In the genomic region with DNA sequence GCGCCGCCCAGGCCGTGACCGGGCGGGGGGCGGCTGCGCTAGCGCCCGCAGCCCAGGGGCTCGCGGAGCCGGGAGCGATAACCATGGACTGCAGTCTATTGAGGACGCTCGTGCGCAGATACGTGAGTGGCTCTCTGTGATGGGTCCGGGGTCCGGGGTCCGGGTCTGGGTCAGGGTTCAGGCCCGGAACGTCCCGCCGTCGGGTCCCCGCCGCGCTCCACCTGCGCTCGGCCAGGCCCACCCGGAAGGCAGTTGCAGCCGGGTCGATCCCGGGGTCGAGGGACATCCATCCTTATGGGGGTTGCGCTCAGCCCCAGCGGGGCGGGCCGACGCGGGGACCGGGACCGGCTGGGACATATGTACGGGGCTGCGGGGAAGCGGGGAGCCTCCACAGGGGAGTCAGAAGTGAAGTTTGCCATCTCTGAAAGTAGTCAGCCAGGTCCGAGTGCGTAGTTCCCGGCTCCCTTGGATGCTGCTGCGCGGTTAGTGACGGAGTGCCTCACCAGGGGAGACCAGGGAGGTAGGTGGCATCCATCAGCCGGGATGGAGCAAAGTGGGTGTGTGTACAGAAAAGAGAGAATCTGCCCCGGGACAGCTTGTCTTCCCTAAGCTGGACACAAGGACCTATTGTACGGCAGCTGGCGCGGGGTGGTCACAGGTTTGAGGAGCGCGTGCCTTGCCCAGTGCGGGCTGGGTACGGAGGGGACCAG, we compare ENCODE assay signal across 7 mouse cellular contexts. TPM values are rescaled to one million over a fixed set of nuclear protein-coding genes. Genes with fewer than 3 reads are reported as not detected.
A peak's percentile ranks its signal among the peaks of the same experiment; 100 is the strongest.
DNase-seq lines count a peak whose midpoint lies in the region; ATAC-seq and TF ChIP-seq lines count a peak whose summit lies in the region.

No protein-coding gene starts in this region.

- H3K27me3 ChIP-seq in E14TG2a.4 (ENCODE audit: insufficient read depth, low read length) = peaks cover 45% of the 10 kb centered on the region
- H3K27me3 ChIP-seq in heart, embryonic 10.5 days (ENCODE audit: insufficient read depth, poor library complexity, severe bottlenecking) = 0 out of 2 replicates have a peak, but pooled peaks cover 4% of the 10 kb centered on the region
- no peaks in the 10 kb centered on the region for H3K27me3 ChIP-seq in stomach, embryonic 15.5 days (replicated peaks)

- H3K4me3 ChIP-seq in E14TG2a.4 (replicated peaks; ENCODE audit: low read length) = peak overlapping the region; percentile 87
- H3K4me3 ChIP-seq in heart, embryonic 10.5 days = peak overlapping the region; percentile 90
- H3K4me3 ChIP-seq in stomach, embryonic 15.5 days (replicated peaks) = peak overlapping the region; percentile 83

- H3K9ac ChIP-seq in stomach, embryonic 15.5 days = peak overlapping the region; percentile 91

- peak; percentile 4; the same call in 1 of the 2 replicates for ATAC-seq in megakaryocyte, adult 5-6 weeks (ENCODE audit: poor library complexity, severe bottlenecking)
- ATAC-seq in stomach, embryonic 15.5 days (ENCODE audit: insufficient read depth, low FRiP score, low read depth) = peak; percentile 38

- peaks cover 54% of the 10 kb centered on the region for H3K4me1 ChIP-seq in E14TG2a.4 (replicated peaks; ENCODE audit: low read depth, low read length)
- peaks cover 64% of the 10 kb centered on the region for H3K4me1 ChIP-seq in heart, embryonic 10.5 days
- H3K4me1 ChIP-seq in stomach, embryonic 15.5 days = peaks cover 11% of the 10 kb centered on the region; the same call in 1 of the 2 replicates

- under 1% methylated on average over 60 of the region's 61 CpGs for WGBS in heart, embryonic 10.5 days
- WGBS in stomach, embryonic 15.5 days = 1% methylated on average over 53 of the region's 61 CpGs

- H3K36me3 ChIP-seq in E14TG2a.4 (ENCODE audit: insufficient read depth, low read length) = peaks cover 12% of the 10 kb centered on the region; the same call in 1 of the 2 replicates
- H3K36me3 ChIP-seq in heart, embryonic 10.5 days = 0 out of 2 replicates have a peak, but pooled peaks cover 4% of the 10 kb centered on the region
- H3K36me3 ChIP-seq in stomach, embryonic 15.5 days = no peaks in the 10 kb centered on the region

- no peaks in the 10 kb centered on the region for H3K9me3 ChIP-seq in E14TG2a.4 (ENCODE audit: low read length)
- no peaks in the 10 kb centered on the region for H3K9me3 ChIP-seq in heart, embryonic 10.5 days
- no peaks in the 10 kb centered on the region for H3K9me3 ChIP-seq in stomach, embryonic 15.5 days

- H3K27ac ChIP-seq in heart, embryonic 10.5 days = peak overlapping the region; percentile 92
- H3K27ac ChIP-seq in stomach, embryonic 15.5 days = peak overlapping the region; percentile 71

- TF ChIP-seq CTCF in E14TG2a.4 (conservative IDR thresholded peaks at IDR 0.05; ENCODE audit: low read length) = no peak

- peak overlapping the region; percentile 81 for H3K4me2 ChIP-seq in stomach, embryonic 15.5 days

- DNase-seq in 3T3-L1 (ENCODE audit: low read depth, low spot score) = peak; percentile 50
- peak; percentile 55 for DNase-seq in cerebellum, adult 9-11 months
- DNase-seq in heart, embryonic 10.5 days (ENCODE audit: low spot score) = no peak
- peak; percentile 21 to 52 for DNase-seq in kidney, postnatal 25 days

RNA-seq across cellular contexts. Expression of gene Atp11a, which starts 0.6 kb away (rescaled TPM):
- 11.7 and 17.9 TPM in 2 replicates for polyA plus RNA-seq in heart, embryonic 10.5 days (2016; fragmentation: Nextera tagmentation; extraction: Ambion mirVana)
- total RNA-seq in megakaryocyte, adult 5-6 weeks (2015) = 30.8 and 32.9 TPM in 2 replicates
- total RNA-seq in megakaryocyte, adult 5-6 weeks (2017) = 29.4 and 29.8 TPM in 2 replicates
- polyA plus RNA-seq in stomach, embryonic 15.5 days (2015; fragmentation: Nextera tagmentation; extraction: Ambion mirVana) = 16.2 TPM in 2 replicates
